Mouse (Mus musculus) kidney, postnatal 4 days (tissue): ENCODE measurements around the gene Btbd10.

Source experiments
- DNase-seq, 2 experiments: peaks; one replicate each; pipeline ENCODE4 v3.0.0; 2021; ENCODE audit warnings: mixed read lengths in 2 of 2

Btbd10 gene

GRCm38 (mm10) chr7:113294598-113294997 lies 74.6 kb downstream of the Btbd10 start:
- DNase-seq = no peak

GRCm38 (mm10) chr7:113292193-113292592 lies 77.0 kb downstream of the Btbd10 start:
- no peak for DNase-seq

- DNase-seq = no peak
Measured at GRCm38 (mm10) chr7:113291741-113292140, 77.5 kb downstream of the Btbd10 start.

- DNase-seq = no peak
Measured at GRCm38 (mm10) chr7:113289211-113289610, 80.0 kb downstream of the Btbd10 start.

DNA sequence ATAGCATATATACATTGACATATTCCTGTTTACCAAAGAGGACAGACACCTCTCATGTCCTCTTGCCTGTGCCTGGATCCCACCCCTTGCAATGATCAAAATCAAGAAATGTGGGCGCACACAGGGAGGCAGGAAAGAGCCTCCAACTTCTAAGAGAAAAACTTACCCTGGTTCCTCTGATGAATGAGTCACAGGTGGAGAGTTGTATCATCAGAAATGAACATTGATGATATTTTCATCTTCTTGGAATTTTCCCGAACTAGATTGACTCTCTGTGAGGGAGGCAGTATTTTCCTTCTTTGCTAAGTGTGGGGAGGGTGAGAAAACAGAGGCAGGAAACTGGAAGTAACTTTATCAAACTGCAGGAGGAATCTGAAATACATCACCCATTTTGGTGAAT lies 83.8 kb downstream of the Btbd10 start:
- DNase-seq = no peak

DNA sequence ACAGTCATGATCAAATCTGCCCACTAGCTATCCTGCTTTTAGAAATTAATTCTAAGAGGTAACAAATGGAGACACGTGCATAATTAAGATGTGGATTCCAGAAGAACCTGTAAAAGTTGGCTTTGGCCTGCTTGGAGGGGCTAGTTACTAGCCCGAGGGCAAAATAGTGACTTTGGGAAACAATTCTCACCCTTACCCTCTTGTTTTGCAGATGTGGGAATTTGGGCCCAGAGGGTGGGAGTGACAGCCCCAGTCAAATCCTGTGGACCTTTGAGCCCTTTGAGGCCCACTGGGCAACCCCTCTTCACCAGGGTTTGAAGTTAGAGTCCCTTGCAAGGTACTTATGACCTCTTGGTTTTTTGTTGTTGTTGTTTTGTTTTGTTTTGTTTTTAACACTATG lies 89.9 kb downstream of the Btbd10 start:
- DNase-seq = no peak

GRCm38 (mm10) chr7:113278493-113278892 lies 90.7 kb downstream of the Btbd10 start:
- DNase-seq = no peak

- no peak for DNase-seq
Measured at GRCm38 (mm10) chr7:113277245-113277644, 91.9 kb downstream of the Btbd10 start.

GRCm38 (mm10) chr7:113272338-113272997 lies 96.7 kb downstream of the Btbd10 start:
- no peak for DNase-seq

DNA sequence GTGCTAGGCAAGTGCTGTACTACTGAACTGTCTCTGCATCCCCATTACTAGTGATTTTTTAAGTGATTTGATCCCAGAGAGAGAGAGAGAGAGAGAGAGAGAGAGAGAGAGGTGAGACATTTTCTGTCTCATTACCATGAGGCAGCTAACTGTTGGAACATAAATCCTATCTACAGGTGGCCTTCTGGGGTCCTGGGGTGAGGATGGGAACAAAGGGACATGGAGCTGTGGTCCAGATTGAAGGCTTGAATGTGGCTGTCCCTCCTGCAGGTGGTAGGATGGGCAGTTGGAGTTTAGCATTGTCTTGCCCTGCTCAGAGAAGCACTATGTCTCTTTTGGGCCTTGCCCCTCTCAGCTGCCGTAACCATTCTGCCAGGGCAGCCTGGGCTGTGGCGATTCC lies 98.2 kb downstream of the Btbd10 start:
- DNase-seq = no peak

DNA sequence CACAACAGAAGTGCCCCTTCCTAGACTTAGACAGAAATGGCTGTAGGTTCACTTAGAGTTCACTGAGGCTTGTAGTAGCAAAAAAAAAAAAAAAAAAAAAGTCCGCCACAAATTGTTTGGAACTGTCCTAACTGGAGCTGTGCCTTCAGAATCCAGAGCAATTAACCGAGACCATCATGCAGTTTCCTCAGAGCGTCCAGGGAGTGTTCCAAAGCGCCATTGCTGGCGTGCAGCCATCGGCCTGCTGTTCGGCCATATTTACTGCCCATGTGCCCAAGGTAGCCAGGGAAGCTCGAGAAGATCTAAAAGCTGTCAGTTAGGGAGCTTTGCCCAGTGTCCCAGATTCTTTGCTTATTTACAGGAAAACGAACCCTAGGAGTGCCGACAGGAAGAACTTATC lies 98.6 kb downstream of the Btbd10 start:
- DNase-seq = peak; percentile 54 to 61

- no peak for DNase-seq
Measured at GRCm38 (mm10) chr7:113269921-113270320, 99.3 kb downstream of the Btbd10 start.

GRCm38 (mm10) chr7:113269081-113269480 lies 100.1 kb downstream of the Btbd10 start:
- no peak for DNase-seq

GRCm38 (mm10) chr7:113268287-113268686 lies 100.9 kb downstream of the Btbd10 start:
- peak; percentile 82 to 83 for DNase-seq
